Mouse (Mus musculus): ENCODE measurements around the gene C130032M10Rik. TPM values are rescaled to one million over a fixed set of nuclear protein-coding genes. Genes with fewer than 3 reads are reported as not detected.

The C130032M10Rik gene
- polyA plus RNA-seq, 1 experiment from 2014 or later, result 1.3 TPM

DNA sequence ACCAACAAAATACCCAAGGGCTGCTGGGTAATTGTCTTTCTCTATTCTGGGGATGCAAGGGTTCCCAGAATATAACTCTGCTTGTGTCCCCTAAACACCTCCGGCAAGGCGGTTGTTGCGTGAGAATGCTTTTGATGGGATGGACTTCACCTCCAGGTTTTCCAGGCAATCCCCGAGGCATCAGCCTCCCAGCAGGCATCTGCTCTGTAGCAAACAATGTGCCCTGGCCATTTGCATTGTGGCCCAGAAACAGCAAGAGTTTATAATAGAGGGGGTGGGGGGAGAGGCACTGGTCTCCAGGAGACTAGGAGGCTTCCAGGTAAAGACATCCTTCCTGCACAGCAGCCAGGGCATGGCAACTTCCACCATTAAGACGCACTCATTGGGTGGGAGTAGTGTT, 33.6 kb downstream of the C130032M10Rik start:
- Histone ChIP-seq H3K9ac (no peak overlapping the region), H3K36me3 (no peaks in the 10 kb centered on the region), H3K9me3 (replicated peaks) (no peaks in the 10 kb centered on the region), H3K27me3 (replicated peaks) (no peaks in the 10 kb centered on the region), H3K27ac (ENCODE audit: poor library complexity, severe bottlenecking) (no peak overlapping the region), H3K4me1 (replicated peaks) (peaks cover 49% of the 10 kb centered on the region), H3K4me3 (no peak overlapping the region), H3K4me2 (no peak overlapping the region)
- 53% methylated on average over 5 of the region's 5 CpGs for WGBS
- ATAC-seq (ENCODE audit: insufficient number of reproducible peaks, low FRiP score), result no peak

DNA sequence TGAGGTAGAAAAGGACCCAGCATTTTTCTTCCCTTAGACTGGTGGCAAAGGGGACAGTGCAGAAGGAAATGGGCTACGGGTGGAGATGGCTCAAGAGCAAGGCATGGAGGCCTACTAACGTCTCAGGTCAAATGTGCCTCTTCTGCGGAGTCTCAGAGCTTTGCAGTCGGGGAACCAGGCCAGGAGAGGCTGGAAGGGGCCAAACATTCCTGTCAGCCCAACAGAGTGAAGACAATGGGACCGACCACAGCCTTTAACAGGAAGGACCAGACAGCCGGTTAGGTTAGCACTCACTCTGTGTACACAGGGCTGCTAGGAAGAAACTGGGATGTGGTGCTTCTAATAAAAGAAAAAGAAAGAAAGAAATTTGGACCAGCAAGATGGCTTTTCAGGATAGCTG, 34.5 kb downstream of the C130032M10Rik start:
- Histone ChIP-seq H3K4me1 (replicated peaks) (peaks cover 49% of the 10 kb centered on the region), H3K9me3 (replicated peaks) (no peaks in the 10 kb centered on the region), H3K27ac (ENCODE audit: poor library complexity, severe bottlenecking) (no peak overlapping the region), H3K4me2 (no peak overlapping the region), H3K36me3 (no peaks in the 10 kb centered on the region), H3K9ac (no peak overlapping the region), H3K4me3 (no peak overlapping the region), H3K27me3 (replicated peaks) (no peaks in the 10 kb centered on the region)
- ATAC-seq (ENCODE audit: insufficient number of reproducible peaks, low FRiP score), result no peak
- WGBS, result 28% methylated on average over 6 of the region's 6 CpGs

DNA sequence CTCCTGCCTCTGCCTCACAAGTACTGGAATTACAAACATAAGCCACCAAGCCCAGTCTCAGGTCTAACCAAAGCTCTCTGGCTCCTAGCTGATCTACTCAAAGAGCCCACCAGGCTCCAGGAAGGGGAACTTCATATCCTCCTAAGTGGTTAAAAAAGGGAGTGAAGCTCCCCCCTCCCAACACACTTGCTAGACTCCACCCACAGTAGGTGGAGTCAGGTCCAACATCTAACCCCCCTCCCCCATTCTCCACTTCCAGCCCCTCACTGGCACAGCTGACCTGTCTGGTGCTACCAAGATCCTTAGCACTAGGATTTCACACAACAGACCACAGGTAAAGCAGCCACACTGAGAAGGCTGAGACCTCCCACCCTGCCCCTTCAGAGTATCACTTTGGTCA, 38.3 kb downstream of the C130032M10Rik start:
- Histone ChIP-seq H3K9me3 (replicated peaks) (no peaks in the 10 kb centered on the region), H3K4me1 (replicated peaks) (peaks cover 39% of the 10 kb centered on the region), H3K36me3 (no peaks in the 10 kb centered on the region), H3K4me3 (no peak overlapping the region), H3K9ac (no peak overlapping the region), H3K27me3 (replicated peaks) (peaks cover 12% of the 10 kb centered on the region), H3K4me2 (no peak overlapping the region), H3K27ac (ENCODE audit: poor library complexity, severe bottlenecking) (no peak overlapping the region)
- no peak for ATAC-seq (ENCODE audit: insufficient number of reproducible peaks, low FRiP score)

DNA sequence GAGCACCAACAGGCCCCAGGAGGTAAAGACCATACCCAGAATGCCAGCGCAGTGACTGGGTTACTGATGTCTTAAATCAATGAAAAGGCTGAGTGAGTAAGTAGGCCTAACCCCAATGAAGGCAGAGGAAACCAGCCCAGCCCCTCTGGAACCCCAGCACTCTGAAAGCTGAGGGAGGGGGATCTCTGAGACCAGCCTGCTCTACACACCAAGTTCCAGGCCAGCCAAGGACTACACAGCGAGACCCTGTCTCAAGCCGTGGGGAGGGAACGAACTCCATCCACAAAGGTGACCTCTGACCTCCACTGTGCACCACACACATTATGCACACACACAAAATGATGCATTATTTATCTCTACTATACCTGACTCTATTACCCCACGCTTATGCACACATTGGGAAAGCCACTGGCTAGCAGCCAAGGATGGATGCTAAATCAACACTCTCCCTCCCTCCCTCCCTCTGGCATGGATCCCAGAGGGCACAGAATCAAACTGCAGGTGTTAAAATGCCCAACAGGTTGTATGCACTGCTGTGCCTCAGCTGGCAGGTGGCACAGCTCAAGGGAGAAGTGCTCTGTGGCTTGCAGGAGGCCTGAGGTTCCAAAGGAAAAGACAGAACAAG, 39.0 kb downstream of the C130032M10Rik start:
- 60% methylated on average over 5 of the region's 5 CpGs for WGBS
- ATAC-seq (ENCODE audit: insufficient number of reproducible peaks, low FRiP score), result peak; percentile 49
- Histone ChIP-seq H3K4me3 (no peak overlapping the region), H3K9me3 (replicated peaks) (no peaks in the 10 kb centered on the region), H3K4me1 (replicated peaks) (peaks cover 34% of the 10 kb centered on the region), H3K27ac (ENCODE audit: poor library complexity, severe bottlenecking) (no peak overlapping the region), H3K27me3 (replicated peaks) (peaks cover 17% of the 10 kb centered on the region), H3K4me2 (no peak overlapping the region), H3K9ac (no peak overlapping the region), H3K36me3 (no peaks in the 10 kb centered on the region)

DNA sequence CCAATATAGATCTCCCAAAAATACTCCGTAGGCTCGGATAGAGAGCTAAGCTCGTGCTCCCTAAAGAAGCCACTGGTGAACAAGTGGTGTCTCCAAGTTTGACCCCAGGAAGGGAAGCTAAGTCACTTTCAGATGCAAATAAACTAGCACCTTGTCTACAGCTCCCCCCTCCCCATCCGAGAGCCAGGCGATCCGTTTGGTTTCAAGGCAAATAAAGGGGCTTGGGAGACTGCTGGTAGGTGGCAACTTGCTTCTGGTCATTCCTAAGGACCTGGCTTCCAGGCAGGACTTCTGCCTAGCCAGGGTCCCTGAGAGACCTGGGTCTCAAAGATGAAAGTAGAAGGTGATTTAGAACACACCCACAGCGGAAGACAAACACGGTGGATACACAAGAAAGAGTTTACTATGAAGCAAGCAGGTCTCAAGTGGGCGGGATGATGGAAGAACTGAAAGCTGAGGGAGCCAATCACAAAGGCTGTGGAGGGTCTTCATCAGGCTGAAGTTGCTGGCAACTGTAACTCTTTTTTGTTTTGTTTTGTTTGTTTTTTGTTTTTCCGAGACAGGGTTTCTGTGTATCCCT, 40.9 kb downstream of the C130032M10Rik start:
- WGBS, result 41% methylated on average over 10 of the region's 10 CpGs
- no peak for ATAC-seq (ENCODE audit: insufficient number of reproducible peaks, low FRiP score)
- Histone ChIP-seq H3K4me3 (no peak overlapping the region), H3K27me3 (replicated peaks) (peaks cover 34% of the 10 kb centered on the region), H3K4me2 (peak overlapping the region; percentile 38), H3K9me3 (replicated peaks) (no peaks in the 10 kb centered on the region), H3K9ac (no peak overlapping the region), H3K27ac (ENCODE audit: poor library complexity, severe bottlenecking) (no peak overlapping the region), H3K36me3 (no peaks in the 10 kb centered on the region), H3K4me1 (replicated peaks) (peaks cover 41% of the 10 kb centered on the region)

DNA sequence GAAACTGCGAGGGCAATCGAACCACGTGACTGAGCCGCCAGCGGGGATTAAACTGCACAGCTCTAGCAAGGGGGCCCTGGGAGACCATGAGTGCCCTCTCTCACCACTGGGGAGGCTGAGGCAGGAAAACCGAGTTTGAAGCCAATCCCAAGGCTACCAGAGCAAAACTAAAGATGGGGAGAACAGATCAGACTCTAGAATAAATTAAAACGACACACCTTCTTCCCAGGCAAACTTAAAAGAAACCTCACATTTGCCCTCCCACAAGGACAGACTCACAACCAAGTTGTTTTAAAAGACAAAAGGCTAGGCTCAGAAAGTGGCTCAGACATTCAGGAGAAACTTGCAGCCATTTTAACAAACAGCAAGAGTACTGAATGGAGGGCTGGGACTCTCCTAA, 41.6 kb downstream of the C130032M10Rik start:
- Histone ChIP-seq H3K9ac (no peak overlapping the region), H3K27me3 (replicated peaks) (peaks cover 36% of the 10 kb centered on the region), H3K27ac (ENCODE audit: poor library complexity, severe bottlenecking) (no peak overlapping the region), H3K4me2 (no peak overlapping the region), H3K36me3 (no peaks in the 10 kb centered on the region), H3K4me1 (replicated peaks) (peaks cover 43% of the 10 kb centered on the region), H3K9me3 (replicated peaks) (no peaks in the 10 kb centered on the region), H3K4me3 (no peak overlapping the region)
- WGBS, result 24% methylated on average over 7 of the region's 7 CpGs
- ATAC-seq (ENCODE audit: insufficient number of reproducible peaks, low FRiP score), result no peak

DNA sequence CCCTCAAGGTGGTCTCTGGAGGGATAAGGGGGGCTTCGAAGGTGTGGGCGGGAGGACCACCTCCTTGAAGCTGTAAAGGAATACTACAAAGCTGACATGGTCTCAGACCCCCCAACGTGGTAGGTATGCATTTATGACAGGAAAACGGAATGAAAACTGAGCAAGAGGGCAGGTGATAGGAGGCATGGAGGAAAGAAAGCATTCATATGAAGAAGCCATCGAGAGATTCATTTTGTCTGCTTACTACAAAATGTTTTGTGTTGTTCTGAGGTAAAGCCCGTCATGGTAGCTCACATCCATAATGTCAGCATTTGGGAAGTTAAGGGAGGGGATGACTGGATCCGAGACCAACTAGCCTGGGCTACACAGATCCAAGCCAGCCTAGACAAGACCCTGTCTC, 44.6 kb downstream of the C130032M10Rik start:
- Histone ChIP-seq H3K4me2 (peak overlapping the region; percentile 80), H3K9ac (0 out of 2 replicates have a peak overlapping the region, but pooled peaks have one; percentile 10), H3K4me3 (peak overlapping the region; percentile 57; the same call in 1 of the 2 replicates), H3K4me1 (replicated peaks) (peaks cover 40% of the 10 kb centered on the region), H3K36me3 (no peaks in the 10 kb centered on the region), H3K27ac (ENCODE audit: poor library complexity, severe bottlenecking) (no peak overlapping the region), H3K27me3 (replicated peaks) (peaks cover 56% of the 10 kb centered on the region), H3K9me3 (replicated peaks) (no peaks in the 10 kb centered on the region)
- no peak for ATAC-seq (ENCODE audit: insufficient number of reproducible peaks, low FRiP score)
- 32% methylated on average over 7 of the region's 7 CpGs for WGBS

DNA sequence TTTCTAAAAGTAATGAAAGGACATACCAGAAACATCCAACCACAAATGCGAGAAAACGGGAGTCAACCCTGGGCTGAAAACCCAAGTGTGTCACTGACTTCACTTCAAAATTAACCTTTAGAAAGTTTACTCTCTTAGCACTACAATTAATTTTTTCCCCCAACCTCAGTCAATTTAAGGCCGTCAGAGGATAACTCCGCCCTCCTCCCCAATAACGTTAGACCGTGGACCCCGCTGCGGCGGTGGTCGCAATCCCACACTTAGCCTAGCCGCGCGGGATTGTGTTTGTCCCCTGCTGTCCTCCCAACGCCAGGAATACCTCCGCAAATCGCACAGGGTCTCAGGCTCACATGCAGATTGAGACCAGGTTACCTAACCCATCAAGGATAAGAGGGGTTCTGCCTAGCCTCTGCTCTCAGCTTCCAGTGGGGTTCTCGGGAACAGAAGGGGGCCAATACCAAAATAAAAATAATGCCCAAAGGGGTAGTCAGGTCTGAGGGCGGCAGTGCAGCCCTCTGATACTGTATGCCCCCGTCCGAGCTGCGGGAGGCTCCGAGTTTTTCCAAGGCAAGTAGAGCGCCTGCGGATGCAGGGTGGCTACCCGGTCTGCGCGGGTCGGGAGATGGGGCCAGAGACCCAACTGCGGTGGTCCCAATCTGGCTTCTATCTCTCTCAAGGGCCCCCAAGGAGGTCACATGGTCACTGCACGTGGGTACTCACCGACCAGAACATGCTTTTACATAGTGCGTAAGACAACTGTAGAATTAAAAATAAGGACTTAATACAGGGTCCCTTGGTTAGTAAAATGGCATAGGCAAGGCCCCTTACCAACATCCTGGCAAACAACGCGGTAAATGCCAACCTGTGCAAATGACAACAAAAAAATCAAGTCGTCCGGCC, 45.5 kb downstream of the C130032M10Rik start:
- H3K27ac ChIP-seq (ENCODE audit: poor library complexity, severe bottlenecking), result no peak overlapping the region
- no peaks in the 10 kb centered on the region for H3K36me3 ChIP-seq
- peak overlapping the region; percentile 62 for H3K9ac ChIP-seq
- peaks cover 40% of the 10 kb centered on the region for H3K4me1 ChIP-seq (replicated peaks)
- WGBS, result 1% methylated on average over 36 of the region's 36 CpGs
- H3K4me2 ChIP-seq, result peak overlapping the region; percentile 80
- H3K9me3 ChIP-seq (replicated peaks), result no peaks in the 10 kb centered on the region
- no peak for ATAC-seq (ENCODE audit: insufficient number of reproducible peaks, low FRiP score)
- H3K27me3 ChIP-seq (replicated peaks), result peaks cover 56% of the 10 kb centered on the region
- peak overlapping the region; percentile 57 for H3K4me3 ChIP-seq

DNA sequence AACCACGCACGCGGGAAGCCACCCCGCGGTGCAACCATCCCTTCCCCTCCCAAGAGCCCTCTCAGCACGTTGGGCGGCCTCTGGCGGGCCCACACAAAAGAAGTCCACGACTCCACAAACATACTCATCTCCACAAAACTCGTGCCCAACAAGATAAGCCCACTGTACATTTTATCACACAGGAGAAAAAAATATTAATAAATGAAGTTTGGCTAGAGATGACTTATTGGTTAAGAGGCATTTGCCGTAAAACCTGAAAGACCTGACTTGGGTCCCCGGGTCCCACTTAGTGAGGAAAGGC, 46.1 kb downstream of the C130032M10Rik start:
- peak overlapping the region; percentile 80 for H3K4me2 ChIP-seq
- H3K36me3 ChIP-seq, result no peaks in the 10 kb centered on the region
- 1% methylated on average over 12 of the region's 12 CpGs for whole genome bisulfite sequencing
- H3K4me1 ChIP-seq (replicated peaks), result peaks cover 35% of the 10 kb centered on the region
- ATAC-seq (ENCODE audit: insufficient number of reproducible peaks, low FRiP score), result no peak
- peak overlapping the region; percentile 57 for H3K4me3 ChIP-seq
- H3K27ac ChIP-seq (ENCODE audit: poor library complexity, severe bottlenecking), result no peak overlapping the region
- no peaks in the 10 kb centered on the region for H3K9me3 ChIP-seq (replicated peaks)
- H3K27me3 ChIP-seq (replicated peaks), result peaks cover 56% of the 10 kb centered on the region
- peak overlapping the region; percentile 62; the same call in 1 of the 2 replicates for H3K9ac ChIP-seq

DNA sequence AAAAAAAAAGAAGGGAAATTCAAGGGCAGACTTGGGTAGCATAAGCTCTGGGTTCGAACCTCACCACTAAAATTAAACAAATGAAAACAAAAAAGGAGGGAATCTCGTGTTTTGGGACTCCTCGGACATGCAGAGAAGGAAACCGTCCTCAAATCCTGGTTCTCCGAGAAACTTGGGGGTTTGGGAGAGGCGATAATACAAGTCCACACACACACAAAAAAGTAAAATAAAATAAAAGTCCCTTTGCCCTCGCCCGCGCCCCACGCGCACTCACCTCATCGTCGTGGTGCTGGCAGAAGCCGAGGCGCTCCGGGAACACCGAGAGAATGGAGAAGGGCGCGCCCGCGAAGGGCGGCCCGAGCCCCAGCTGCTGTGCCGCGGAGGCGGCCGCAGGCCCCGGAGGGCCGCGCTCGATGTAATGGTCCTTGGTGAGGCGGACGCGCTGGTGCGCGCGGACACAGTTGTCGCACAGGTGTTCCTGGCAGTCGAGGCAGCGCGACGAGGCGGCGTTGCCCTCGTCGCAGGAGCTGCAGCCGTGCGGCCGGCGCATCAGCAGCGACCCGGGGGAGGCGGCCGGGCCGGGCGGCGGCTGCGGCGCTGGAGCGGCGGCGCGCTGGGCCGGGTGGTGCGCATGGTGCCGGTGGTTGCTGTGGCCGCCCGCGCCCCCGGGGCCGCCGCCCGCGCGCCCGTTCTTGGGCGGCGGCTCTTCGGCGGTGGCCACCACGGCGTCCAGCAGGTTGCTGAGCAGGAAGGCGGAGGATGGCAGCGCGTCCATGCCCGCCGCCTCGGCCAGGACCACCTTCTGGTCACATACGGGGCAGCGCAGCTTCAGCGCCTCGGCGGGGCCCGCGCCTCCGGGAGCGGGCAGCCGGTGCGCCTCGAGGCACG, 46.8 kb downstream of the C130032M10Rik start:
- Histone ChIP-seq H3K27ac (ENCODE audit: poor library complexity, severe bottlenecking) (no peak overlapping the region), H3K36me3 (no peaks in the 10 kb centered on the region), H3K4me1 (replicated peaks) (peaks cover 30% of the 10 kb centered on the region), H3K27me3 (replicated peaks) (peaks cover 56% of the 10 kb centered on the region), H3K4me2 (peak overlapping the region; percentile 80), H3K9ac (peak overlapping the region; percentile 64), H3K9me3 (replicated peaks) (no peaks in the 10 kb centered on the region), H3K4me3 (peak overlapping the region; percentile 57)
- peak; percentile 33; the same call in 1 of the 2 replicates for ATAC-seq (ENCODE audit: insufficient number of reproducible peaks, low FRiP score)
- under 1% methylated on average over 85 of the region's 101 CpGs for WGBS

Measured in heart, embryonic 12.5 days (tissue).